Mouse (Mus musculus): ENCODE data around the gene Fbxw4.
"Not testable (repeated sequence)": the region's sequence is repeated elsewhere in the genome, so short reads cannot be mapped to it uniquely, and the experiment has no call there.

The Fbxw4 gene

GRCm38 (mm10) chr19:45656810-45657595 lies 3.1 kb downstream of the Fbxw4 start:
- DNase-seq (ENCODE audit: low spot score in 2 of 2): no peak

GRCm38 (mm10) chr19:45655870-45656269 lies 4.2 kb downstream of the Fbxw4 start:
- no peak for DNase-seq (ENCODE audit: low spot score in 2 of 2)

- DNase-seq (ENCODE audit: low spot score in 2 of 2): no peak
These were observed 6.1 kb downstream of the Fbxw4 start for GRCm38 (mm10) chr19:45653986-45654385.

- DNase-seq (ENCODE audit: low spot score in 2 of 2): peak in 1 of 2 experiments; percentile 25
These were observed 7.7 kb downstream of the Fbxw4 start for GRCm38 (mm10) chr19:45652286-45652988.

- no peak for DNase-seq (ENCODE audit: low spot score in 2 of 2)
These were observed 8.6 kb downstream of the Fbxw4 start for GRCm38 (mm10) chr19:45651524-45651923.

- DNase-seq (ENCODE audit: low spot score in 2 of 2): no peak
These were observed 10.3 kb downstream of the Fbxw4 start for GRCm38 (mm10) chr19:45649776-45650175.

DNA sequence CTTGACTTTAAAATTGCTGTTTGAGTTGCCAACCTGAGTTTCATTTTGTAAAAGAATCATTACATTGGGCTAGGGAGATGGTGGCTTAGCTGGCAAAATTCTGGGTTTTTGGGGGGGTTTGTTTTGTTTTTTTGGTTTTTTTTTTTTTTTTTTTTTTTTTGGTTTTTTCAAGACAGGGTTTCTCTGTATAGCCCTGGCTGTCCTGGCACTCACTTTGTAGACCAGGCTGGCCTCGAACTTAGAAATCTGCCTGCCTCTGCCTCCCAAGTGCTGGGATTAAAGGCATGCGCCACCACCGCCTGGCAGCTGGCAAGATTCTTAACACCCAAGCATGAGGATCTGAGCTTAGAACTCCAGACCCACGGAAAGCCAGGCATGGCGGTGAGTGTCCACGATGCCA lies 11.6 kb downstream of the Fbxw4 start:
- DNase-seq (ENCODE audit: low spot score in 2 of 2): not testable (repeated sequence)

DNA sequence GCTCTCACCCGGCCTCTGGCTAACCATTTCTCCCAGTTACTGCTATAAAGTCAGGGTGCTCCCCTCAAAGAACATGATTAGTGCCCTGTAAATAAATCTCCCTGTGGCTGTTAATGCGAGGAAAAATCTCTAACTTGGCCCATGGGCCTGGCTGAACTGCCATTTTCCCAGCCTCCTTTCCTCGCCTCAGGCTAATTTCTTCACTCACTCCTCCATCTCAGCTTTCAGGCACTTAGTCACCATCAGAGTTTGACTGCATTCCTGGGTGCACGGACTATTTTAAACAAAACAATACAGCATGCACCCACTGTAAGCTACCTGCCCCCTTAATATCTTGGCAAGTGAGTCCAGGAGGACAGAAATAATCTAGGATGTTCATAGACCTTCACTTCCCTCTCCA lies 13.2 kb downstream of the Fbxw4 start:
- DNase-seq (ENCODE audit: low spot score in 2 of 2): no peak

DNA sequence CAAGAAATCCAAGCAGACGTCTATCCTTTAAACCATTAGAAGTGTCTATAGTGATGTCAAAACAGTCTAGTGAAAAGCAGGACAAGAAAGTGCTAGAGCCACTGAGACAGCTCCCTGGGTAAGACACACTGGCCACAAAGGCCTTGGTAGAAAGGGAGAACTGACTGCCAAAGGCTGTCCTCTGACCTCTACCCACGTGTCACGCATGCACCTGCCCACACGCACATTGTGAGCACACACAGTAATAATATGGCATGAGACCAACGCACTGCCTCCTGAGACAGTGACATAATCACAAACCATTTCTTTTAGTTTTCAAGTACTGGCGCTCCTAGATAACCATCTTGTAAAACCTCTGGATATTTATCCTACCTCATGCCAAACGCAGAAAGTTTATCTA lies 19.4 kb downstream of the Fbxw4 start:
- no peak for DNase-seq (ENCODE audit: low spot score in 2 of 2)

DNA sequence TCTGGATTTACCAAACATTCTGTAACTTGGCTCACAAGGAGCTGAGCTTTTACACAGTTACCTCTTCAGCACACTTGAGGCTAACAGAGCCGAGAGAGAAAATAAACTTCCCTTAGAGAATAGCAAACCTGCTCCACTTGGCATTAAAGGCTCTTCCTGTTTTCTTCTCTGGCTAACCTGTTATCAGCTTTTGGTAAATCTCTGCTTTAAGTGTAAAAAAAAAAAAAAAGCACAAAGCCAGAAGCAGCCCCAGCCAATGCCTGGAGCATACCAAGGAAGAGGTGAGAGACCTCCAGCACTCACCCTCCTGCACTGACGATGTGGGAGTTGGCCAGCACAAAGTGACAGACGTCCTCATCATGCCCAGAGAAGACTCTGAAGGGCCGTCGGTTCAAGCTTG lies 24.2 kb downstream of the Fbxw4 start:
- DNase-seq (ENCODE audit: low spot score in 2 of 2): no peak

- DNase-seq (ENCODE audit: low spot score in 2 of 2): no peak
These were observed 28.5 kb downstream of the Fbxw4 start for GRCm38 (mm10) chr19:45631584-45631983.

DNA sequence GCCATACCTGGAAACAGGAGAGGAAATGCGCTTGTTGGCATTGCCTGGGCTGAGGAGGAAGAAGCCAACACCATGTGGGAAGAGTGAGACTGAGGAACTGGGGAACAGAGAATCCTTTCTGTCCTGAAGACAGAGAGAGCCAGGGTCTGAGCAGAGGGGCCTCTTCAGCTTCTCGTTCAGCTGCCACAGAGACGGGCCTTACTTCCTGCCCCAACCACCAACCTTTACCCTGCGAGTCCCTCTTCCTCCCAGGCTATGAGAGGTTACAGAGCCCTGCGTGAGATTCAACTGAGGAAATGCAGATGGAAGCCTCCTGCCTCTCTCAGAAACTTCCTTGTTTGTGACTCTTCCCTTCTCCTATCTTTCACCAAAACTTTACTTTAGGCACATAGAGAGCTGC lies 29.2 kb downstream of the Fbxw4 start:
- DNase-seq (ENCODE audit: low spot score in 2 of 2): peak in 1 of 2 experiments; percentile 24

GRCm38 (mm10) chr19:45629219-45629618 lies 30.9 kb downstream of the Fbxw4 start:
- peak in 1 of 2 experiments; percentile 38 for DNase-seq (ENCODE audit: low spot score in 2 of 2)

GRCm38 (mm10) chr19:45628649-45629048 lies 31.5 kb downstream of the Fbxw4 start:
- DNase-seq (ENCODE audit: low spot score in 2 of 2): no peak

GRCm38 (mm10) chr19:45627036-45627435 lies 33.1 kb downstream of the Fbxw4 start:
- no peak for DNase-seq (ENCODE audit: low spot score in 2 of 2)

GRCm38 (mm10) chr19:45623710-45624109 lies 36.4 kb downstream of the Fbxw4 start:
- no peak for DNase-seq (ENCODE audit: low spot score in 2 of 2)

GRCm38 (mm10) chr19:45622144-45622543 lies 38.0 kb downstream of the Fbxw4 start:
- DNase-seq (ENCODE audit: low spot score in 2 of 2): no peak

DNA sequence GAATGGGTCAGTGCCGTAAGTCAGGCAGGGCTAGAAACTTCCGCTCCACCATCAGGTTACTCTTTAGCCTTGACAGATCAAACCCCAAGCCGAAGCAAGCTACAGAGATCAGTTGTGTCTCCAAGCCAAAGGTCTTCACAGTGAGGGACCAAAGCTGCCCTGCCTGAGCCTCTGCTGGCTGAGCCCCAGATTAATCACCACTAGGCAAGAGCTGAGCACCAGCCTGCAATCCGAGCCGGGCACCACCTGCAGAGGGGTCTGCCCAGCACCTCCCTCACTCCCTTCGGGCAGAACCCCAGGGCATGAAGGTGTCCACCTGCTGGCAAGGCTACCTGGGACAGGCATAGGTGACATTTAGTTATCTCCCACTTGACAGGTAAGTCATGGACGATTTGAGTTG lies 39.1 kb downstream of the Fbxw4 start:
- DNase-seq (ENCODE audit: low spot score in 2 of 2): no peak

DNA sequence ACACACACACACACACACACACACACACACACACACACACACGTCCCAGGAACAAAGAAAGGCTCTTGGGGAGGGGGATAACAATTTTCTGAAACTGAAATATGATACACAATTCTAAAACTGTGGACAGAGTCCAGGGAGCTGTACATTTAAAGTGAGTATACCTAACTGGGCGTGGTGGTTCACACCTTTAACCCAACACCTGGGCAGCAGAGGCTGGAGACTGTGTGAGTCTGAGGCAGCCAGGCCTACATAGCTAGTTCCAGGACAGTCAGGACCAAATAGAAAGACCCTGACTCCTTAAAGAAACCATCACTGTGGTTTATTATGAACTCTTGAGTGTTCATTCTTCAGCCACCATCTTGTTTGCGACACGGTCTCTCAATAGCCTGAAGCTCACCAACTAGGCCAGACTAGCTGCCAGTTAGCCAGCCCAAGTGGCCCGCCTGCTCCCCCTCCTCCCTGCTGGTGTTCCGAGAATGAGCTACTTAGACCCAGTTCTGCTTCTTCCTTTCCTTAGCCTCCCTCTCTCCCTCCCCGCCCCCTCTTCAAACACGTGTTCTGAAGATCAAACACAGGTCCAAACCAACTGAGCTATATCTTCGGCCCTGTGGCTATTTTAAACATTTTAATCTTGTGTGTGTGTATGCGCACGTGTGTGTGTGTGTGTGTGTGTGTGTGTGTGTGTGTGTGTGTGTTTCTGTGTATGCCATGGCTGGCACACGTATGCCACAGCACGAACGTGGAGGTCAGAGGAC lies 40.2 kb downstream of the Fbxw4 start:
- no peak for DNase-seq (ENCODE audit: low spot score in 2 of 2)

DNA sequence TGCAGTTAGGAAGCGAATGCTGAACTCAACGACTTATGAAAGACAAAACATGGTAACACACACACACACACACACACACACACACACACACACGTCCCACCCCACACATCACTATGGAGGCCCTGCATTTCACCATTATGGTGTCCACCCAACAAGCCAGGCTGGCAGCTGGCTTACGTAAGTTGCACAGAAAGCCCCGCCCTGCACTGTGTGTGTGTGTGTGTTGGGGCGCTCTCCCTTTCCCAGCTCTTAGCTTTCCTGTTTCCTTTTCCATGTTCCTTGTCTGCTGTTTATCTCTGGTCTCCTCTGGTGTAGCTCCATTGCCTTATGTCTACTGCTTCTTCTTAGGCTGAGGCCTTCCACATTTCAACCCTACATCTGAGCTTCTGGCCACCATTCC lies 41.9 kb downstream of the Fbxw4 start:
- DNase-seq (ENCODE audit: low spot score in 2 of 2): no peak

DNA sequence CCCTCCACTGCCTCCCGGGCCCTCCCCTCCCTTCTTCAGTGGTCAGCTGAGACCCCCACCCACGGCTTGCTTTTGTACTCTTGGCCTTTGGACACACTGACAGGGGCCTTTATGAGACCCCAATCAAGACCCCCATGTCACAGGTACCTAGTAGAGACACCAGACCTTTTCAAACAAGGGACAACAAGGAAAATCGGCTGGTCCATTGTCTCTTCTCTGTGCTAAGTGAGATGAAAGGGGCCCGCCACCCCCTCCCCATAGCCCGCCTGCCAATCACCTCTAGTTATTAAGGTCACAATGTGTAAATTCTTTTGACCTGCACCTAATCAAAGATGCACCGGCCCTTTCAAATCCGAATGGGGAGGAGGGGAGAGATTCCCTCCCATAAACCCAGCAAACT lies 43.4 kb downstream of the Fbxw4 start:
- DNase-seq (ENCODE audit: low spot score in 2 of 2): no peak

GRCm38 (mm10) chr19:45616214-45616518 lies 43.9 kb downstream of the Fbxw4 start:
- DNase-seq (ENCODE audit: low spot score in 2 of 2): no peak
